Mouse (Mus musculus): ENCODE measurements around the gene Slc24a3. TPM values are rescaled to one million over a fixed set of nuclear protein-coding genes. Genes with fewer than 3 reads are reported as not detected.

Gene Slc24a3
- polyA plus RNA-seq, 1 experiment = not detected

- H3K4me3 ChIP-seq (ENCODE audit: insufficient read depth, low read depth, low read length) = no peak overlapping the region
- 94% methylated on average over 4 of the region's 4 CpGs for WGBS
- TF ChIP-seq POLR2A (IDR thresholded peaks at IDR 0.05; ENCODE audit: insufficient read depth, low read depth, low read length) (no peak), CTCF (IDR thresholded peaks at IDR 0.05; ENCODE audit: insufficient read depth, low read depth, low read length) (no peak)
- no peaks in the 10 kb centered on the region for H3K4me1 ChIP-seq (ENCODE audit: control insufficient read depth, insufficient read depth, low read length)
- H3K27ac ChIP-seq (ENCODE audit: insufficient read depth, low read depth, low read length) = no peak overlapping the region
Observed at GRCm38 (mm10) chr2:145223646-145224045, 56.1 kb downstream of the Slc24a3 start.

GRCm38 (mm10) chr2:145225640-145226039, 58.1 kb downstream of the Slc24a3 start:
- no peaks in the 10 kb centered on the region for H3K4me1 ChIP-seq (ENCODE audit: control insufficient read depth, insufficient read depth, low read length)
- H3K27ac ChIP-seq (ENCODE audit: insufficient read depth, low read depth, low read length) = no peak overlapping the region
- TF ChIP-seq CTCF (IDR thresholded peaks at IDR 0.05; ENCODE audit: insufficient read depth, low read depth, low read length) (no peak), POLR2A (IDR thresholded peaks at IDR 0.05; ENCODE audit: insufficient read depth, low read depth, low read length) (no peak)
- H3K4me3 ChIP-seq (ENCODE audit: insufficient read depth, low read depth, low read length) = no peak overlapping the region
- 80% methylated on average over 3 of the region's 3 CpGs for WGBS

- Histone ChIP-seq H3K4me1 (ENCODE audit: control insufficient read depth, insufficient read depth, low read length) (no peaks in the 10 kb centered on the region), H3K4me3 (ENCODE audit: insufficient read depth, low read depth, low read length) (no peak overlapping the region), H3K27ac (ENCODE audit: insufficient read depth, low read depth, low read length) (no peak overlapping the region)
- TF ChIP-seq POLR2A (IDR thresholded peaks at IDR 0.05; ENCODE audit: insufficient read depth, low read depth, low read length) (no peak), CTCF (IDR thresholded peaks at IDR 0.05; ENCODE audit: insufficient read depth, low read depth, low read length) (no peak)
- 90% methylated on average over 1 of the region's 1 CpGs for WGBS
Observed at GRCm38 (mm10) chr2:145226100-145226499, 58.5 kb downstream of the Slc24a3 start.

GRCm38 (mm10) chr2:145227351-145227750, 59.8 kb downstream of the Slc24a3 start:
- WGBS = 77% methylated on average over 5 of the region's 5 CpGs
- TF ChIP-seq CTCF (IDR thresholded peaks at IDR 0.05; ENCODE audit: insufficient read depth, low read depth, low read length) (no peak), POLR2A (IDR thresholded peaks at IDR 0.05; ENCODE audit: insufficient read depth, low read depth, low read length) (no peak)
- H3K4me3 ChIP-seq (ENCODE audit: insufficient read depth, low read depth, low read length) = no peak overlapping the region
- H3K27ac ChIP-seq (ENCODE audit: insufficient read depth, low read depth, low read length) = no peak overlapping the region
- H3K4me1 ChIP-seq (ENCODE audit: control insufficient read depth, insufficient read depth, low read length) = no peaks in the 10 kb centered on the region

GRCm38 (mm10) chr2:145232764-145233484, 65.4 kb downstream of the Slc24a3 start:
- Histone ChIP-seq H3K4me1 (ENCODE audit: control insufficient read depth, insufficient read depth, low read length) (peaks cover 11% of the 10 kb centered on the region), H3K4me3 (ENCODE audit: insufficient read depth, low read depth, low read length) (no peak overlapping the region), H3K27ac (ENCODE audit: insufficient read depth, low read depth, low read length) (no peak overlapping the region)
- TF ChIP-seq POLR2A (IDR thresholded peaks at IDR 0.05; ENCODE audit: insufficient read depth, low read depth, low read length) = no peak
- no peak for TF ChIP-seq CTCF (IDR thresholded peaks at IDR 0.05; ENCODE audit: insufficient read depth, low read depth, low read length)
- 74% methylated on average over 6 of the region's 6 CpGs for WGBS

DNA sequence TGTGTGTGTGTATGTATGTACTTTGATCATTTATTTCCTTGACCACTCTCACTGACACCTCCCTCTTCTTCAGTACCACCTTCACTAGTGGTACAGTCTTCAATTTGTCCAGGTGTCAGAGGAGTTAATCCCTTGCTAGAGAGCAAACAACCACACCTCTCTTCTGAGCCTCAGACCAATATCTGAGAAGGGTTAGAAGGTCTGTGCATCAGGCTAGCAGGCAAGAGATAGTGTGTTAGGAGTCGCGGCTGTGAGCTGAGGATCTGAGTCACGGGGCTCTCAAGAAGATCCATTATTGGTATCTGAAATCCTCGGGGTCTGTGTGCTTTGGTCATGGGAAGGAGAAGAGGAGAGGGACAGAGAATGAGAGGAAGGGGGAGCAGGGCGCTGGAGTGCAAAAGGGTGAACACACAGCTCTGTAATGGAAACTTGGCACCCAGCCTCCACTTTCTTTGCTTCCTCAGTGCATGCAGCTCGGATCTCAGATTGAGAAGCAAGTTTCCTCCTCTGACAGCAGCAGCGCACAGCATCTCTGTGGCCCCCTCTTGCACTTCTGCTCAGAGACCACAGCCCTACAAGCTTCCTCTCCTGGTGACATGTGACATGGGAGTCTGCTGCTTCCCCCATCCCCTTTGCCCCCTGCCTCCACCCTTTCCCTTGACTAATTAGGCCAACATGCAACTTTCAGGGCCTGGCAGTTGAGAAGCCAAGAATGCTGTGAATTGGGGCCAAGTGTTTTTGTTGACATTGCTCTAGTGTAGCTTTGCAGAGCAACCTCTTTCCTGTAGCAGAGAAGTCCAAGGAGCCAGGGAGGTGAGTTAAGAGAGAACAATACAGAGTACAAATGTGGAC, 66.2 kb downstream of the Slc24a3 start:
- Histone ChIP-seq H3K4me3 (ENCODE audit: insufficient read depth, low read depth, low read length) (no peak overlapping the region), H3K27ac (ENCODE audit: insufficient read depth, low read depth, low read length) (no peak overlapping the region), H3K4me1 (ENCODE audit: control insufficient read depth, insufficient read depth, low read length) (peaks cover 11% of the 10 kb centered on the region)
- TF ChIP-seq POLR2A (IDR thresholded peaks at IDR 0.05; ENCODE audit: insufficient read depth, low read depth, low read length) (no peak), CTCF (IDR thresholded peaks at IDR 0.05; ENCODE audit: insufficient read depth, low read depth, low read length) (no peak)
- 33% methylated on average over 7 of the region's 7 CpGs for WGBS

GRCm38 (mm10) chr2:145246384-145246783, 78.8 kb downstream of the Slc24a3 start:
- no peak overlapping the region for H3K4me3 ChIP-seq (ENCODE audit: insufficient read depth, low read depth, low read length)
- TF ChIP-seq POLR2A (IDR thresholded peaks at IDR 0.05; ENCODE audit: insufficient read depth, low read depth, low read length) = no peak
- TF ChIP-seq CTCF (IDR thresholded peaks at IDR 0.05; ENCODE audit: insufficient read depth, low read depth, low read length) = no peak
- 98% methylated on average over 4 of the region's 4 CpGs for WGBS
- H3K27ac ChIP-seq (ENCODE audit: insufficient read depth, low read depth, low read length) = no peak overlapping the region
- H3K4me1 ChIP-seq (ENCODE audit: control insufficient read depth, insufficient read depth, low read length) = no peaks in the 10 kb centered on the region

DNA sequence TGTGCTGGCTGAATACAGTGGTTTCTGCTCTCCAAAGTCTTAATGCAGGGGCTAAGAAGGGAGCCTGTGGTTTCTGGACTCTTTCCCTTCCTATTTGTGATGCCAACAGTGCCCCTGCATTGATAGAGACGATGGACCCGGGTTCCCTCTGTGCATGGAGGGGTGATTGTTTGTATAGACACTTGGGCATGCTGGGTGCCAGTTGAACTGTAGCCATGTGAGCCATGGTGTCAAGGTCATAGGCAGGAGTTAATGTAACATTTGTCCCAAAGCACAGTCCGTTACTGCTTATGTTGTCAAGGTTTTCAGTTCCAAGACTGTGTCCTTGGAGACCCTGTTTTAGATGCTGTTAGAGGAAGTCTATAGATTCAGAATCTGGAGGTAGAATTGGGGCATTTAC, 80.6 kb downstream of the Slc24a3 start:
- no peaks in the 10 kb centered on the region for H3K4me1 ChIP-seq (ENCODE audit: control insufficient read depth, insufficient read depth, low read length)
- no peak for TF ChIP-seq POLR2A (IDR thresholded peaks at IDR 0.05; ENCODE audit: insufficient read depth, low read depth, low read length)
- no peak for TF ChIP-seq CTCF (IDR thresholded peaks at IDR 0.05; ENCODE audit: insufficient read depth, low read depth, low read length)
- WGBS = 45% methylated on average over 3 of the region's 3 CpGs
- H3K27ac ChIP-seq (ENCODE audit: insufficient read depth, low read depth, low read length) = no peak overlapping the region
- H3K4me3 ChIP-seq (ENCODE audit: insufficient read depth, low read depth, low read length) = no peak overlapping the region

DNA sequence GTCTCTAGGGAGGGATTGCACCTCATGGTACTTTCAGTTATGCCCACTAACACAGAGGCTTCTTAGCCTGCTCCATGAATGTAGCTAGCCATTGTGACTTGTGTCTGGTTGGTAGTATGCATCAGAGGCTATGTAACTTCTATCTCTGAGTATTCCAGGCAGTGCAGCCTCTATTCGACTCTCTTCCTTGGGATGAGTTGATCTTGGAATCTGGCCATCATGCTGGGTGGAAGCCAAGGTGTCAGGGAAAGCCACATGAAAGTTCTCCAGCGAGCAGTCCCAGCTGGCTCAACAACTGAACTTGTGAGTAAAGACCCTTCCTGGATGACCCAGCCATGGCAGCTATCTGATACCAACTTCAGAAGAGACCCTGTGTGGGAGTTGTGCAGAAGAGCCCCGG, 89.8 kb downstream of the Slc24a3 start:
- Histone ChIP-seq H3K4me1 (ENCODE audit: control insufficient read depth, insufficient read depth, low read length) (no peaks in the 10 kb centered on the region), H3K27ac (ENCODE audit: insufficient read depth, low read depth, low read length) (no peak overlapping the region), H3K4me3 (ENCODE audit: insufficient read depth, low read depth, low read length) (no peak overlapping the region)
- WGBS = 47% methylated on average over 3 of the region's 3 CpGs
- TF ChIP-seq POLR2A (IDR thresholded peaks at IDR 0.05; ENCODE audit: insufficient read depth, low read depth, low read length) (no peak), CTCF (IDR thresholded peaks at IDR 0.05; ENCODE audit: insufficient read depth, low read depth, low read length) (no peak)
